Mouse (Mus musculus) heart, embryonic 13.5 days (tissue): Measurements from ENCODE around the gene Gm14226. TPM values are rescaled to one million over a fixed set of nuclear protein-coding genes. Genes with fewer than 3 reads are reported as not detected.

ENCODE experiments used
- ATAC-seq: fragments of 200-750 bp; cut with Nextera tagmentation; 2 replicates; pipeline ENCODE4 v1.8.0; 2017; ENCODE audit warnings: moderate TSS enrichment; ENCODE audit not compliant: insufficient number of reproducible peaks, low FRiP score, low TSS enrichment; ENCODE audit errors: extremely low read depth
- H3K27ac ChIP-seq: fragments of 300-500 bp; sonication (generic); replicated peaks from 2 replicates; pipeline ENCODE4 v1.5.1; 2015; ENCODE audit warnings: moderate library complexity, mild to moderate bottlenecking, inconsistent platforms
- H3K27me3 ChIP-seq: fragments of 300-500 bp; sonication (generic); replicated peaks from 2 replicates; pipeline ENCODE4 v1.6.1; 2015; ENCODE audit warnings: mild to moderate bottlenecking, inconsistent platforms
- H3K36me3 ChIP-seq: fragments of 300-500 bp; sonication (generic); 2 replicates; pipeline ENCODE4 v1.6.1; 2015; ENCODE audit warnings: mild to moderate bottlenecking, inconsistent platforms
- H3K4me1 ChIP-seq: fragments of 300-500 bp; sonication (generic); 2 replicates; pipeline ENCODE4 v1.6.1; 2015; ENCODE audit warnings: inconsistent platforms
- H3K4me2 ChIP-seq: fragments of 300-500 bp; sonication (generic); 2 replicates; pipeline ENCODE4 v1.6.1; 2015; ENCODE audit warnings: inconsistent platforms, mild to moderate bottlenecking, moderate library complexity
- H3K4me3 ChIP-seq: fragments of 300-500 bp; sonication (generic); 2 replicates; pipeline ENCODE4 v1.5.1; 2015; ENCODE audit warnings: moderate library complexity, mild to moderate bottlenecking, inconsistent platforms
- H3K9ac ChIP-seq: fragments of 300-500 bp; sonication (generic); 2 replicates; pipeline ENCODE4 v1.6.1; 2015; ENCODE audit warnings: inconsistent platforms, mild to moderate bottlenecking, moderate library complexity
- H3K9me3 ChIP-seq: fragments of 300-500 bp; sonication (generic); 2 replicates; pipeline ENCODE4 v1.6.1; 2016; ENCODE audit warnings: inconsistent platforms
- WGBS: fragments of 180-500 bp; shearing (Covaris S2); methylation state at CpG from one replicate; pipeline ENCODE4 v1.1.7; 2015; ENCODE audit warnings: mixed read lengths; 5-methylcytosine and 5-hydroxymethylcytosine counted together
- polyA plus RNA-seq: library from polyadenylated mRNA; unstranded; fragments of >200 nt; fragmentation: Nextera tagmentation; extraction: Ambion mirVana; gene quantifications from 2 replicates; pipeline ENCODE4 v1.2.1, GENCODE M21; 2015

Gene Gm14226
- polyA plus RNA-seq, 1 experiment from 2014 or later, result 0.37 TPM

- Histone ChIP-seq H3K4me2 (peak within 1 kb of the TSS; percentile 82), H3K9me3 (no peaks in the 10 kb centered on the region), H3K36me3 (no peaks in the 10 kb centered on the region), H3K9ac (peak within 1 kb of the TSS; percentile 93), H3K4me3 (peak within 1 kb of the TSS; percentile 82), H3K27ac (peak within 1 kb of the TSS; percentile 69), H3K27me3 (no peaks in the 10 kb centered on the region), H3K4me1 (peaks cover 22% of the 10 kb centered on the region)
- WGBS, result under 1% methylated on average over 56 of the region's 56 CpGs
- peak; percentile 85 for ATAC-seq
These were observed 56.1 kb downstream of the Gm14226 start, which contains the start of gene Ahcy for GRCm38 (mm10) chr2:155073978-155074765. Gene Ahcy, minus strand, starts transcription at chr2:155074497.

- H3K4me2 ChIP-seq, result peak overlapping the region; percentile 82
- H3K9me3 ChIP-seq, result no peaks in the 10 kb centered on the region
- no peaks in the 10 kb centered on the region for H3K36me3 ChIP-seq
- H3K4me3 ChIP-seq, result peak overlapping the region; percentile 82
- peak overlapping the region; percentile 69 for H3K27ac ChIP-seq
- H3K4me1 ChIP-seq, result peaks cover 22% of the 10 kb centered on the region
- H3K27me3 ChIP-seq, result no peaks in the 10 kb centered on the region
- peak overlapping the region; percentile 93 for H3K9ac ChIP-seq
- WGBS, result 18% methylated on average over 12 of the region's 12 CpGs
- no peak for ATAC-seq
These were observed 56.8 kb downstream of the Gm14226 start for GRCm38 (mm10) chr2:155074766-155075330.

- H3K27me3 ChIP-seq, result no peaks in the 10 kb centered on the region
- no peak overlapping the region for H3K4me3 ChIP-seq
- H3K36me3 ChIP-seq, result no peaks in the 10 kb centered on the region
- no peaks in the 10 kb centered on the region for H3K9me3 ChIP-seq
- H3K4me2 ChIP-seq, result no peak overlapping the region
- no peak overlapping the region for H3K9ac ChIP-seq
- H3K27ac ChIP-seq, result no peak overlapping the region
- 62% methylated on average over 6 of the region's 6 CpGs for WGBS
- H3K4me1 ChIP-seq, result peaks cover 22% of the 10 kb centered on the region
- ATAC-seq, result no peak
These were observed 57.6 kb downstream of the Gm14226 start for GRCm38 (mm10) chr2:155075649-155076048.

Other genes starting within 250 kb of the Gm14226 start
- not detected in 2 replicates for gene Gm14214, start 248.2 kb upstream of the Gm14226 start, polyA plus RNA-seq
- 27.8 and 32.4 TPM in 2 replicates for gene Raly, start 227.2 kb upstream of the Gm14226 start, polyA plus RNA-seq
- 0.32 TPM in 1 of 2 replicates, not detected in the other for gene a, start 226.9 kb upstream of the Gm14226 start, polyA plus RNA-seq
- 63.9 and 70.2 TPM in 2 replicates for gene Eif2s2, start 125.3 kb upstream of the Gm14226 start, polyA plus RNA-seq
- 47.5 and 49.4 TPM in 2 replicates for gene Ahcy, start 56.2 kb downstream of the Gm14226 start, polyA plus RNA-seq
- gene Itch, start 115.2 kb downstream of the Gm14226 start, polyA plus RNA-seq, result 34.3 and 34.7 TPM in 2 replicates
- 412 and 445 TPM in 2 replicates for gene Dynlrb1, start 218.3 kb downstream of the Gm14226 start, polyA plus RNA-seq